Mouse (Mus musculus): ENCODE data around the gene 4930544D05Rik.

- no peak for TF ChIP-seq POLR2A (IDR thresholded peaks at IDR 0.05; ENCODE audit: borderline replicate concordance, extremely low read depth, low read depth, low read length)
- no peak for TF ChIP-seq CTCF (IDR thresholded peaks at IDR 0.05; ENCODE audit: insufficient read depth, low read length)
Measured at GRCm38 (mm10) chr11:70663957-70664356, 48.3 kb downstream of the 4930544D05Rik start.

Measured in lung, adult 2 months (tissue).